Mouse (Mus musculus) cerebellum, postnatal 25 days (tissue): ENCODE data around the gene Ptafr.
"Not testable (repeated sequence)": the region's sequence is repeated elsewhere in the genome, so short reads cannot be mapped to it uniquely, and the experiment has no call there.

ENCODE experiments used
- DNase-seq, 2 experiments: peaks; one replicate each; pipeline ENCODE4 v3.0.0; 2021; ENCODE audit warnings: mixed read lengths in 2 of 2

The Ptafr gene

DNA sequence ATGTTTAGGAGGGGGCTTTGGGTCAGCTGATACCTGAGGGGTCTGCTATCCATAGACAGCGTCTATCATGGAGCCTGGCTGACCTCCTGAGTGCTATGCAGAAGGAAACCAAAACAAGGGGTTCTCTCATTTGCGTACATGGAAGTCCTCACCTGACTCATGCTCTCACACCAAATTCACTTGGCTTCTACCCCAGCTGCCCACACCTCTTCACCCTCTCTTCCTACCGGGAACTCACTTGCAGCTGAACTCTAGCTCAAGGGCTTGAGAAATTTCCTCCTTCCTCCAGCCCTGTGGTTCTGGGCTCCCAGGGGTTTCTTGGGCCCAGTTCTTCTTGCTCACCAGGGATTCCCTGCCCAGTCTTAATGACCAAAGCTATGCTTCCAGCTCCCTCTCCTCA is 606 bp upstream of the Ptafr start:
- DNase-seq: no peak

DNA sequence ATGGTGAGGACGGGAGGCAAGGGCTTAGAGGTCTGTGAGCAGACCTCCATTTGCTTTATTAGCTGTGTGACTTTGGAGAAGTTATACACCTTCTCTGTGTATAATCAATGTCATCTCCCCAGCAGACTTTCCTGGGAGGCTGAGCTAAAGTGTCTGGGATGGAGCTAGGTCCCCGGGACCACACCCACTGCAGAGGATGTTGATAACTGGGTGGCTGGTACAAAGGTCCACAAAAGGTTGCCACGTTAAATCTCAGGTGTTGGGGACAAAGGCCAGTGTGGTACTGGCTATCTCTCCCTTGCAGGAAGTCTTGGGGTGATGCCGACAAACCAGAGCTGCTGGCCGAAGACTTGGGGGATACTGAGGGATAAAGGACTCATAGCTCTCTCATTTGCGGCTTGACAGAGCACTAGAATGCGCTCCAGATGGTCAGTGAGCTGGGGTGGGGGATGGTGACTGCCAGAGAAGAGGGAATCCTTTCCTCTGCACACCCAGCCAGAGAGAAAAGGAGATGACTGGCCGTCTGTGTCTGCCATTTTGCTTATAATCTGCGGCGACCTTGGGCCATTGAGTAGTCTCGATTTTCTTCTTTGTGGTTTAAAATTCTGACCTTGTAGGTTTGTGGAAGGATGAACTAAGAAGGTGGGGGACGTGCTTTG is 1.4 kb downstream of the Ptafr start:
- DNase-seq: peak in 1 of 2 experiments; percentile 49

DNA sequence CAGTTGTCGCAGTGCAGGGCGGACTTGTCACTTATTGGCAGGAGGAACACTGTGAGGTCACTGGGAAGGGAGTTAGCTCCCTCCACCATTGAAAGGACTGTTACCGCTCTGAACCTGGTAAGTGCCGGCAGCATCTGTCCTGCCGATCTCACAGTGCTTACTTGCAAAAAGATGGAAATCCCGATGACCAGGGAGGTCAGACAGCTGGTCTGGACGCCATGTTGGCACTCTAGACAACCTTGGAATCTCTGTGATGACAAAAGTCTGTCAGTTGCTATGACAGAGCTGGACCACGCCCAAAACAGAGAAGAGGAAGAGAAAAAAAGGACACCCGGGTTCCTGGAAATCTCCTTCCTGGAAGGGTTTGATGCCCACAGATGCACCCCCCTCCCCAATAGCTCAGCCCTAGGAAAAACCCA is 3.5 kb downstream of the Ptafr start:
- DNase-seq: peak; percentile 17 to 28

DNA sequence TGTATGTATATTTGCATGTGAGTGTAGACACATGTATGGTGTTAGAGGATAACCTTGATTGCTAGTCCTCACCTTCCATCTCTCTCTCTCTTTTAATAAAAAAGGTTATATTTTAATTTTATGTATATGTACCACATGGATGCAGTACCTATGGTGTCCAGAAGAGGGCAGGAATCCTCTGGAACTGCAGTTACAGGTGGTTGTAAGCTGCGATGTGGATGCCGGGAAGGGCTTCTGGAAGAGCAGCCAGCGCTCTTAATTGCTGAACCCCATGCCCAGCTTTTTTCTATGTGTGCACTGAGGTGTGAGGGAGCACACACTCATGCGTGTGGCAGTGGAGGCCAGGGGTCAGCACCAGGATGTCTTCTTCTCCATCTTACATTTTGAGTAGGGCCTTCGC is 5.2 kb downstream of the Ptafr start:
- DNase-seq: no peak

DNA sequence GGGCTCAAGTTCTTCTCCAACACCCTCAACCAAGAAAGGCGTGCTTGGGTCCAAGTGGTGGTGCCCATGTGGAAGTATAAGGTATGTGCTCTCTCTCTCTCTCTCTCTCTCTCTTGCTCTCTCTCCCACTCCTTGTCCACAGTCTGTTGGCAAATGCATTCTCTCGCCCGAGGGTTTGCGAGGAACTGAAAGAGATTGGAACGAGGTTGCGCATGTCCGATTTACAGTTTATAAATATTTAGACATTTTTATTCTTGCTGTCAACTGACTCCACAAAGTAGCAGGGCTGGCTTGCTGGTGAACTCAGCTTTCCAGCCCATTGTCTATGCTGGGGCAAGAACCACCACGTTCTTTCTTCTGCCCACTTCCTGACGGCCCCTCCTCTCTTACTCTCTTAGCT is 7.3 kb downstream of the Ptafr start:
- no peak for DNase-seq

DNA sequence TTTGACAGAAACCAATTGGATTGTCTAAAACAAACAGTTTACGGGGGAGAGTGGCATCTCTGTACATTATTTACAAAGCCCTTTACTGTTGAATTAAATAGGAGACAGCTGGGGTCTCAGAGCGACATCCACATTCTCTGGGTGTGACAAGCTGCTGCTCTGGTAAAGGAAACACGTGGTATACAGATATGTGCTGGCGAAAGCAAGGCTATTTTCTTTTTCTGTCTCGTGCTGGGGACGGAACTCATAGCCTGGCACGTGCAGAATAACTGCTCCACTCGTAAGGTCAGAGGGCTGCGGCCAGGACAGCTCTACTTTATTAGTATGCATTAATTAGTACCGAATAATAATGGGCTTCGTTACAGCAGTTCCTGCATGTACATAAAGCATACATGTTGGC is 9.5 kb downstream of the Ptafr start:
- no peak for DNase-seq

DNA sequence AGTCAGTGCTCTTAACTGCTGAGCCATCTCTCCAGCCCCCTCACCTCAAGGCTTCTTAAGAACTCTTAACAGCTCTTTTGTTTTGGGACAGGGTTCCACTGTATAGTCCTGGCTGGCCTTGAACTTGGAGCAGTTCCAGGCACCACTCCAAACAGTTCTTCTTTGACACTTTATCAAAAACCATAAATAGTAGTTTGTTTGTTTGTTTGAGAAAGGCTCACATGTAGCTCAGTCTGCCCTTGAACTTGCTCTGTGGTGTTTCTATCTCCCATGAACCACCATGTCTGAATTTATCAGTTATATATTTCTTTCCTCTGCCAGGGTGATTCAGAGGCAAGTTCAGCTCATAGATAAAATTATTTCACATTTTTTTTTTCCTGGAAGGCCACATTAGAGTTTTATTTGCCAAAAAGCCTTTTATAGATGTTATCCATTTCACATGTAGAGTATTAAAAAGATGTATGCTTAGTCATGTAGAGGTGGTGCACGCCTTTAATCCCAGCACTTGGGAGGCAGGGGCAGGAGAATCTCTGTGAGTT is 11.0 kb downstream of the Ptafr start:
- no peak for DNase-seq

DNA sequence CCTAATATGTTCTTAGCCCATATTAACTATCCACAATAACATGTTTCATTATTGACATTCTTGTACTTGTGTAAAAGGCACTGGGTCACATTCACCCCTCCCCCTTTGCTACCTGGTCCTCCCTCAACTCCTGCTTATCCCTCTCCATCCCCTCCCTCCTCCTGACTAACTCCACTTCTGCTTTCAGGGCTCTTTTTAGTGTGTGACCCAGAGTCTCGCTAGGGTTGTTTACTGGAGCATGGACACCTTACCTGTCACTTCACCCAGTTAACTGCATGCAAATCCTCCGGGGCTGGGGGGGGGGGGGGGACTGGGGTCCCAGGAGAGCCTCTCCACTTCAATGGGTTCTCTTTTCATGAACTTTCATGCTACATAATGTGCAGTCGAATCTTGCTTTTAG is 19.9 kb downstream of the Ptafr start:
- no peak for DNase-seq

DNA sequence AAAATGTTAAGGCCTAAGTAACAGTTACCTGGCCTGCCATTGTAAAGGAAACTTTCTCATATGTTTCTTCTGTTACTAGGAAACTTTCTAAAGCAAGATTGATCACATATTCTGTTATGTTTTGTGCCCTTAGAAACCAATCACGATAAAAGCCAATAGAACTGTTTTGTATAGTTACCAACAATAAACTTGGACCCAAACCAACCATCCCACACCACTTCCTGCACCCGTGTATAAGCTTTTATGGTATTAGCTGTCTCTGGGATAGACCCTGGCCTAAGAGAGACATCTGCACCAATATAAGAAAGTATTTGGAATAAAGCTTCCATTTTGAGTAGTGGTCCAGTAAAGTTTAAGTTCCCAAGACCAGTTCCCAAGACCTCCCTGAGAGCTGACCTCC is 21.1 kb downstream of the Ptafr start:
- DNase-seq: no peak

DNA sequence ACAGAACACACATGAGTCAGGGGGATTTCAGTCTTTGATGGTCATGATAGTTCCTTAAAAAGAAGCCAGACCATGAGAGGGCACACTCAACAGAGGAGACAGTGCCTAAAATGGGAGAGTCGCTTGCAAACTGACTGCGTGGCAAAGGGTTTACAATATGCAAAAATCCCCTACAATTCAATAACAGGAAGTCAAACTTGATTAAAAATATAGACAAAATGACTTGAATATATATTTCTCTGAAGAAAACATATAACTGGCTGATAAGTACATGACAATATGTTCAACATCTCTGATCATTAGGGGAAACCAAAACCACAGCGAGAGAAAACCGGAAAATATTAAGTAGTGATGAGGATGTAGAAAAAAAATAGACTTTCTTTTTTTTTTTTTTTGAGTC is 22.4 kb downstream of the Ptafr start:
- DNase-seq: no peak

DNA sequence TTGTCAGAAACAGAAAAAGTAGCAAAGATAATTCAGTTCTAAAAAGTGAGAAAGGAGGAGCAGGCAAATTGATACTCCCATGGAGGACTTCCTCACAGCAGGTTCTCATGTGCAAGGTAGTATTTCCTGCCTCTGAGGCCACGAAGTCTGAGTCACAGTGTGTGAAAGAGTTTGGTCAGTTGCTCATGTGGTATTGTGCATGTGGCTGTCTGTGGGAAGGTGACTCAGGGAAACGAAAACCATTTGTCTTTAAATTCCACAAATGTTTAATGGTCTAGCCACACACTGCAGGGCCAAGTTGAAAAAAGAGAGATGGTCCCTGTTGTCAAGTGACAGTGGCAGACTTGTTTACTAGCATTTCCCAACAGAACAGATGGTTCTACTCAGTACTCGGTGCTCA is 24.6 kb downstream of the Ptafr start:
- no peak for DNase-seq

DNA sequence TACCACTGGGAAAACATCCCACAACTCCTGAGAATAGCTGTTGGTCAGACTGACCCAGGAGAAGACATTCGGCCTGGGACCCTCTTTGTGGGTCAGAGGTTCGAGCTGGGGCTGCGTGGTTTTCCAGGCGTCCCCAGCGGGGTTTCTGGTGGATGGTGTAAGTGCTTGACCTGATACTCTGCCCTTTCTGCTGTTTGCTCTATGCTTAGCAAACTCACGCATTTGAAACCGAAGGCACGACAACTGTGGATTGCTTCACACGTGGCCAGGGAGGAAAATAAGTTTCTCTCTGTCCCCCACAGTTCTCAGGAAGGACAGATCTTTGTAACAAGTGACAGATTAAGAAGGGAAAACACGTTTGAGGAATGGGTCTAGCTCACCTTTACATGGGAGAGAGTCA is 26.8 kb downstream of the Ptafr start:
- DNase-seq: no peak

DNA sequence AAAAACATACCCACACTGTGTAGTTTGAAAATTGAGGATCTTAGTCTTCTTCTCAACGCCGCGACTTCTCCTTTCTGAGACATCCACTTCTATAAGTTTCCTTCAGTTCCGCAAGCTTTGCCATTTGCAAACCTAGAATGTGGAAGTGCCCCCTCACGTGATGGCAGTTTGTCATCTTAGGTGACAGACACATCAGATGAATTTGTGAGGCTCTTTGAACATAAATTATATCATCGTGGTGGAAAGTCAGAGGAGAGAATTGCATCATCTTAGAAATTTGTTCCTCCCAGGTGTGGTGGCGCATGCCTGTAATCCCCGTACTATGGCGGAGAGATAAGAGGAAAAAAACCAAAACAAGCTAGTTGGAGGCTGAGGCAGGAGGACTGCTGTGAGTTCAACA is 29.1 kb downstream of the Ptafr start:
- no peak for DNase-seq

DNA sequence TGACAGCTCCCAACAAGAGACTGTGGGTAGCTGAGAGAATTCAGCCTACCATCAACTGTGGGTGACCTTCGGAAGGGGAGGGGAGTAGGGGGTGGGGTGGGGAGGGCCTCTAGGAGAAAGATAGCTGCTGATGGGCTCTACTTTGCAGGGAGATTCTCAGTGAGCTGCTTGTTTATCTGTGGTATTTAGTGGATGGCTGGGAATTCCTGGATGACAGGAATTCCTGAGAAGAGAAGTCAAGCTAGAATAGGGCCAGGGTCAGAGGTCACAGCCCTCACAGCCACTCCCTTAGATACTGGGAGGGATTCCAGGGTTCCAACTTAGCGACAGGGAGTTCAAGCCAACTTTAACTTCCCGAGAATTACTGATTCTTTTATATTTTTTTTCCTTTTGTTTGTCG is 30.3 kb downstream of the Ptafr start:
- no peak for DNase-seq

DNA sequence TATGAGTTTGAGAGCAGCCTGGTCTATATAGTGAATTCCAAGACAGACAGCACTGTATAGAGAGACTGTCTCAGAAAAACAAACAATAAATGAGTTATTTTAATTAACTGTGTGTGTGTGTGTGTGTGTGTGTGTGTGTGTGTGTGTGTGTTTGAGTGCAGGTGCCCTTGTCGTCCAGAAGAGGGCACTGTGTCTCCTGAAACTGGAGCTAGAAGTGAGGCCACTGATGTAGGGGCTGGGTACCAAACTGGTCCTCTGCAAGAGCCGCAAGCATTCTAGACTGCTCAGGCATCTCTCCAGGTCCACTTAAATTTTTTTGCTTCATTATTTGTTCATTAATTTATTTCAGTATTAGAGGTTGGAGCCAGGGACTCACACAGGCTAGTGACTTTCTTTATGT is 35.0 kb downstream of the Ptafr start:
- DNase-seq: no peak

DNA sequence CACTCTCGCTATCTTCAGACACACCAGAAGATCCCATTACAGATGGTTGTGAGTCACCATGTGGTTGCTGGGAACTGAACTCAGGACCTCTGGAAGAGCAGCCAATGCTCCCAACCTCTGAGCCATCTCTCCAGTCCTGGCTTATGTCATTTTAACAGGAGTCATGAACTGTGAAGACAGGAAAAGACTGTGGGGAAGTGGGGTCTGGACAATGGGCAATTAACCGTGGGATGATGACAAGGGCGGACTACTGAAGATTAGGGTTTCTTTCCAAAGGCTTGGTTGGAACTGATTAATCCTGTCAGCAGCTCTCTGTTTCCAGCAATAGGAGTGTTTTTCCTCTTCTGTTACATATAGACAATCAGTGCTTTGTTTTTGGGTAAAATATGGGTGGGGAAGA is 35.9 kb downstream of the Ptafr start:
- DNase-seq: no peak

DNA sequence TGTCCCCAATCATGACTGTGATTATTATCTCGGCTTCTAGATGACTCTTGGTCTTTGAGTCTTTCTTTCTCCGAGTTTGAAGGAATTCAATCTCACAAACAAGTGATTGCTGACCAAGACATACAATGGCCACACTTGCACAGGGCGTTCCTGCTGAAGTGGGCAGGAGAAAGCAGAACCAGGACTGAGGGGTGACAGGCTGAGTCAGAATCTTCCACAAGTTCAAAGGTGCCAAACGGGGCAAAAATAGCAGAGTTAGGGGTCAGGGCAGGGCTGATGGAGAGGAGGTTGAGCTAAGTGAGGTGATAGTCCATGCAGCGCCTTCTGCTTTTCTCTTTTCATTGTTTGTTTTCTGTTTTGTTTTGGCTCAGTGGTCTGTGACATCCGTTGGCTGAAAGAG is 36.6 kb downstream of the Ptafr start:
- no peak for DNase-seq

DNA sequence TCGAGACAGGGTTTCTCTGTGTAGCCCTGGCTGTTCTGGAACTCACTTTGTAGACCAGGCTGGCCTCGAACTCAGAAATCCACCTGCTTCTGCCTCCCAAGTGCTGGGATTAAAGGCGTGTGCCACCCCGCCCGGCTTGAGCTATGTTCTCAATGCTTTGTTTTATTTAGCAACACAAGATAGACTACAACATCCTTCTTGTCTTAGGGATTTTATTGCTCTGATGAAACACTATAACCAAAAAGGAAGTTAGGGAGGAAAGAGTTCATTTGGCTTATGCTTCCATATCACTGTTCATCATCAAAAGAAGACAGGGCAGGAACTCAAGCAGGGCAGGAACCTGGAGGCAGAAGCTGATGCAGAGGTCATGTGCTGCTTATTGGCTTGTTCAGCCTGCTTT is 37.4 kb downstream of the Ptafr start:
- not testable (repeated sequence) for DNase-seq

DNA sequence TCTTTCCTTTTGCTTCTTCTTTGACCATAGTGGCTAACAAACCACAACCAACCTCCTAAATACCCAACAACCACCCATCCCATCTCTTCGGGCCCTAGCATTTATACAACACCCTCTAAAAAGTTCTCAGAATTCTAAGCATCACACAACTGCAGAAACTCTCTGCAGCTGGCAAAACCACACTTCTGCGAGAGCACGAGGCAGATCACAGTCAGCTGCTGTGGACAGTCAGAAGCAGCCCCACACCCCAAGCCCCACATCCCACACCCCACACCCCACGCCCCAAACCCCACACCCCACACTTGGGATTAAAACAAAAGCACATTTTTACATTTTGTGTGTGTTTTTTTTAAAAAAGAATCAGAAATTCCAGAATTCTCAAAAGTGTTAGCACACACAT is 39.6 kb downstream of the Ptafr start:
- DNase-seq: no peak

DNA sequence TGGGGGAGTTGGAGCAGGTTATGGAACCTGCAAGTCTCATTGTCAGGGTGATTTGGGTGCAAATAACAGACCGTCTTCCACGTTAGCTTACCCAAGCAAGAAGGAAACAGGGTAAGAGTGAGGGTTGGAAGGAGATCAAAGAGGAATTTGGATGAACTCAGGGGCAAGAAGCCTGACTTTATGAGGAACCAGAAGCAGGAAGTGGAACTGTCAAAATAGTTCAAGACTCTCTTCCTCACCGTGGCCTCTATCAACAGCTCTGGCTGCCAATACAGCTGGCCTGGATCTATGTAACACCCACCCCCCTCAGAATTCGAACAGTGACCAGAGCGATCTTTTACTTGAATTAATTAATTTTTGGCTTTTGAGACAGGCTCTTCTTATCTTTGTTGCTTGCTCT is 41.9 kb downstream of the Ptafr start:
- no peak for DNase-seq

DNA sequence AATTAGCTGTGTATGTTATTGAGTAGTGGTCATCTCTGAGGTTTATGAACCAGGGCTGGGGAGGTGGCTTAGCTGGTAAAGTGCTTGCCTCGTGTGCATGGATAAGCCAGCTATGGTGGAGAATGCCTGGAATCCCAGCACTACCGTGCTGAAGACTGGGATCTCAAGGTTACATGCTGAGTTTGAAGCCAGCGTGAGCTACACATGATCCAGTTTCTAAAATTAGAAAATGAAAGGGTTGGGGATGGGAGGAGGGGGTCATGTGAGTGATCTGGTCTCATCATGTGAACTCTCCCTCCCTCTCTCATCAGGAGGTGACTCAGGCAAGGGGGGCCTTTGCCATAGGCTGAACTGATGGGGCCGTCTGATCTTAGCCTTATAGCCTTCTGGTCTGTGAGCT is 44.3 kb downstream of the Ptafr start:
- DNase-seq: no peak

DNA sequence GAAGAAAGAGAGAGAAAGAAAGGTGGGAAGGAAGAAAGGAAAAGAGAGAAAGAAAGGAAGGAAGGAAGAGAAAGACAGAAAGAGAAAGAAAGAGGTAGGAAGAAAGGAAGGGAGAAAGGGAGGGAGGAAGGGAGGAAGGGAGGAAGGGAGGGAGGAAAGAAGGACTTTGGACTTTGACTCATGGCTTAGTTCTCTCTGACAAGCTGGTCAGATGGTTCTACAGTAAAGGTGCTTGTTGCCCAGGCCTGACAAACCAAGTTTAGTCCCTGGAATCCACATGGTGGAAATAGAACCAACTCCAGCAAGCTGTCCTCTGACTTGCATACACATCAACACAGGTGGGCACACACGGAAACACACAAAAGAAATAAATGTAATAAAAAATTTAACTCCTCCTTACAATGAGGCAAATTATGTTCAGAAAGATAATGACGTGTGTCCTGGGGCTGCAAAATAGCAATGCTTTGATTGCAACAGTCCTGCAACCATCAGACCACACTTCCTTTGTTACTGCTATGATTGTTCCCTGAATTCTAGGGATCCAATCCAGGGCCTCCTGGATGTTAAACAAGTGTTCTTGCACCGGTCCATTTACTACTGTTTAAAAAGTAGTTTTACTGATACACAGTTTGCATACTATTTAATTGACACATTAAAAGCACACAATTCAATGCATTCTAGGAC is 46.6 kb downstream of the Ptafr start:
- DNase-seq: no peak

DNA sequence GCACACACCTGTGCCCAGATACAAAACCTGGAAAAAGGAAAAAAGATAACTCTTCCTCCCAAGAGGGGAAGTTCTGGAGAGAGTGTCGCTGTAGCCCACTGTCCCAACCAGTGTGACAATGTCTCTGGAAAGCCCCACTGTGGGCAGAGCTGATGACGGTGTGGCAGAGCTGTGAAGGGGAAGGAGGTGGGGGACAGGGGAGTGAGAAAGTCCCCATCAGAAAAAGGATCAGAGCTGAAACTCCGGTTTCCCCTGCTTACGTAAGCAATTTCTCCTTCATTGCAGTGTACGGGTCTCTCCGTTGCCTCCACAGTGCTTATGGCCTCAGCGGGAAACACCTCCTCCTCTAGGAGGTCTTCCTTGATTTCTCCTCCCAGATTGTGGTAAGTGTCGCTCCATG is 47.5 kb downstream of the Ptafr start:
- no peak for DNase-seq

DNA sequence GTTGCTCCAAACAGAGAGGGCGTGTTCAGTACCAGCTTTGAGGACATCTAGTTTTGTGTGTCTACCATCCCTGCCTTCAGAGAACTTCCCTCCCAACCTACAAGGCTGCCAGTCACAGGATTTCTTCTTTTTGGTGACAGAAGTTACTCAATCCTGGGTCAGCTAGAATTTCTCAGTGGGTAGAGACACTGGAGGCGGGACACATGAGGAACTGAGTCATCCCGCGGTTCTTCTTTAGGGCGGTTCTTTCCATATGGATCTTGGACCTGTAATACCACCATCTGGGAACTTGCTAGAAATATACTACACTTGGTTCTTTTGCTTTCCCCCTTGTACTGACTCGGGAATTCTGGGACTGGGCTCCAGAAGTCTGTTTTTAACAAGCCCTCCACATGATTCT is 54.0 kb downstream of the Ptafr start:
- no peak for DNase-seq

DNA sequence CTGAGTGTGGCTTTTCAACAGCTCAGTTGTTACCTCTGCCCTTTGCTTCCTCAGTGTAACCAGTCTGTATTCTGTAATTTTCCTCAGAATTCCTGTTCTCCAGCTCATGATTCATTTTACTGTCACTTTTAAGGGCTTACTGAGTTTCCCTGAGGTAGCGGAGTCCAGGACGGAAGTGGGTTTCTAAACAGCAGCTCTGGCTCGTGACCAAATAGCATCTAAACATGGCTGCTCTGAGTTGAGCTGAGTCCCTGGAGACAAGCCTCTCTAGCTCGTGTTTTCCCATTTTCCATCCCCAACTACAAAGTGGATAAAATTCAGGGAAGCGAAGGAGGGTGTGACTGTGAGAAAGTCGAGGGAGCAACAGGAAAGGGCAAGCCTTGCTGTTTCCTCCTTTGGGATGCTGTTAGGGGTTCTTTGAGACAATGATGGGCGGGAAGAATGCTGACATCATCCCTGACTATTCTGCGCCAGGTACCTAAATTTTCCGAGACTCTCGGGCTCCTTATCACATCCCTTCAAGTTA is 55.0 kb downstream of the Ptafr start:
- DNase-seq: no peak
